Mouse (Mus musculus) cortical plate, adult 2 months (tissue): Measurements from ENCODE around the gene Art4. TPM values are rescaled to one million over a fixed set of nuclear protein-coding genes. Genes with fewer than 3 reads are reported as not detected.

Source experiments
- H3K27ac ChIP-seq: fragments of 200-500 bp; 2 replicates; pipeline ENCODE4 v1.5.1; 2012; ENCODE audit warnings: low read length, control low read depth, inconsistent platforms; ENCODE audit not compliant: insufficient read depth
- H3K4me1 ChIP-seq: fragments of 200-500 bp; 2 replicates; pipeline ENCODE4 v1.6.1; 2011; ENCODE audit warnings: low read length; ENCODE audit not compliant: control insufficient read depth, insufficient read depth
- H3K4me3 ChIP-seq: fragments of 200-500 bp; 2 replicates; pipeline ENCODE4 v1.5.1; 2011; ENCODE audit warnings: mild to moderate bottlenecking, low read length, control low read depth; ENCODE audit not compliant: insufficient read depth
- CTCF ChIP-seq: fragments of 200-500 bp; IDR thresholded peaks from 2 replicates; pipeline ENCODE4 v1.5.1; 2011; ENCODE audit warnings: mild to moderate bottlenecking, control low read depth, low read length; ENCODE audit not compliant: insufficient read depth; ENCODE audit errors: extremely low read depth
- POLR2A ChIP-seq: fragments of 200-500 bp; IDR thresholded peaks from 2 replicates; pipeline ENCODE4 v1.6.1; 2011; ENCODE audit warnings: mild to moderate bottlenecking, low read length, control low read depth; ENCODE audit not compliant: insufficient read depth; ENCODE audit errors: extremely low read depth
- polyA plus RNA-seq: library from polyadenylated mRNA; depleted of rRNA; stranded (reverse); fragments of >200 nt; gene quantifications from 2 replicates; pipeline ENCODE4 v1.2.3, GENCODE M21; 2012; rRNA removed

Gene Art4
- polyA plus RNA-seq, 1 experiment = 0.06 TPM

- no peak overlapping the region; the same call in 1 of the 2 replicates for H3K27ac ChIP-seq
- peak overlapping the region; percentile 88; the same call in 1 of the 2 replicates for H3K4me3 ChIP-seq
- TF ChIP-seq CTCF (no peak), POLR2A (no peak)
- H3K4me1 ChIP-seq = no peaks in the 10 kb centered on the region
These were observed 52.7 kb downstream of the Art4 start for GRCm38 (mm10) chr6:136804705-136805408.

DNA sequence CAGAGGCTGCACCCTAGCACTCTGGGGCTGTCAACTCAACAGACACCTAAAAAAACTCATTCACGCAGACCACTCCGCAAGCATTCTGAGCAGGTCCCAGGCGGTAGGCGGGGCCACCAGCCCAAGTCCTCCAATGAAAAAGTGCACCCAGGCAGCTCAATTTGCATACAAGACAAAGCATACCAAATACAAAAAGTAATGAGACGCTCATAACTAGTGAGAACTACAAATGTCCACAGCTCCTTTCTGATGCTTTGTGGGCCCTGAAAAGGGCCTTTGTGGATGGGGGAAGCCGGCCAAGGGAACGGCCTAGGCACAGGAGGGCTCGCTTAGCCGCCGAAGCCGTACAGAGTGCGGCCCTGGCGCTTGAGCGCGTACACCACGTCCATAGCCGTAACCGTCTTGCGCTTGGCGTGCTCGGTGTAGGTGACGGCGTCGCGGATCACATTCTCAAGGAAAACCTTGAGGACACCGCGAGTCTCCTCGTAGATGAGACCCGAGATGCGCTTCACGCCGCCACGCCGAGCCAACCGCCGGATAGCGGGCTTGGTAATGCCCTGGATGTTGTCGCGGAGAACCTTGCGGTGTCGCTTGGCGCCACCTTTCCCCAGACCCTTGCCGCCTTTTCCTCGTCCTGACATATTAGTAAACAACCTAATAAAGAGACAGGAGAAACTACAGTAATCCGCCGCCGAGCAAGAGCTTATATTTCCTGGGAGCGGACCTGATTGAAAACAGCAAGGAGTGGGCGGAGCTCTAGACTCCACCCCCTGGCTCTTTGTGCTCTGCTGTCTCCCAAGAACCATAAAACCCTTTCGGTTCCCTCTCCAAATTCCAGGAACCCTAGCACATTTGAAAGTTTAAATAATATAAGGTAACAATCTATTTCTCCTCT, 53.5 kb downstream of the Art4 start, which contains the start of gene Hist4h4:
TSS of gene Hist4h4 (minus strand) at position 677 of the 895 bp plus-strand sequence.
- no peak for TF ChIP-seq CTCF
- TF ChIP-seq POLR2A = peak; percentile 99
- Histone ChIP-seq H3K27ac (peak within 1 kb of the TSS; percentile 99), H3K4me3 (peak within 1 kb of the TSS; percentile 88), H3K4me1 (no peaks in the 10 kb centered on the region)

- no peaks in the 10 kb centered on the region for H3K4me1 ChIP-seq
- peak overlapping the region; percentile 88 for H3K4me3 ChIP-seq
- no peak for TF ChIP-seq POLR2A
- no peak for TF ChIP-seq CTCF
- H3K27ac ChIP-seq = no peak overlapping the region
These were observed 54.3 kb downstream of the Art4 start for GRCm38 (mm10) chr6:136803093-136803738.

DNA sequence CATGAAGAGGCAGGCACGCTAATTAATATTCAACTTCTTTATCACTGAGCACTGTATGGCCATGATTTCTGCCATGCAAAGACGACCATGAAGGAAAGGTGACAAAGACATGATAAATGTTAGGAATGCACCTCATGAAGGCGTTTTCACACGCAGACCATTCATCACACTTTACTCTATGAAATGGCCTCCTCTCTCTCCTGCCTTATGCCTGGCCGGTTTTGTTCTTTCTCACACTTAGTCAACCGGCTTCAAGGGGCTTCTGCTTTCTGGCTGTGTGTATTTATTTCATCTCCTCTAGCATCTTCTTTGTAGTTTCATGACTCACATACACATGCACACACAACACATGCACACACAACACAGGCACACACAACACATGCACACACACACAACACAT, 56.3 kb downstream of the Art4 start:
- Histone ChIP-seq H3K27ac (no peak overlapping the region), H3K4me1 (no peaks in the 10 kb centered on the region), H3K4me3 (no peak overlapping the region)
- TF ChIP-seq CTCF = no peak
- TF ChIP-seq POLR2A = no peak

DNA sequence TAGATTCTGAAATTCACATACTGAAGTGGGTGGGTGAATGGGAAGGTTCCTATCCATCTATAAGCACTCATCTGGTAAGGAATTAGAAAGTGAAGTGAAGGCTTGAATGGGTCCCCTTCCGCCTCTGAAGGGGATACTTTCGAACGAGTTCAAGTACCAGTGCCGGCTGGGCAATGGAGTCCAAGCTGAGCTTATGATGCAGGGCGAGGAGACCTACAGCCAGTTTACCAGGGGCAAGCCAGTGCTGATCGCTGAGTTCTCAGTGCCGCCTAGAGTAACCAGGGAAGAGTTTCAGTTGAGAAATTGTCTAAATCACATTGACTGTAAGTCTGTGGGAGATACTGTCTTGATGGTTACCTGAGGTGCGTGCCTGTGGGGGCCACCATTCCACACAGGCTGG, 56.8 kb downstream of the Art4 start:
- no peak overlapping the region for H3K27ac ChIP-seq
- no peaks in the 10 kb centered on the region for H3K4me1 ChIP-seq
- no peak overlapping the region for H3K4me3 ChIP-seq
- TF ChIP-seq CTCF (no peak), POLR2A (no peak)

Other genes starting within 250 kb of the Art4 start
- 0.17 and 0.19 TPM in 2 replicates for gene Plbd1, start 195.8 kb downstream of the Art4 start, polyA plus RNA-seq
- gene Gucy2c, start 76.0 kb downstream of the Art4 start, polyA plus RNA-seq = 0.11 and 0.15 TPM in 2 replicates
- gene Hist4h4, start 53.3 kb downstream of the Art4 start, polyA plus RNA-seq = 0.51 and 1.1 TPM in 2 replicates
- gene H2afj, start 49.5 kb downstream of the Art4 start, polyA plus RNA-seq = 135 and 139 TPM in 2 replicates
- gene BC049715, start 30.1 kb downstream of the Art4 start, polyA plus RNA-seq = 1.0 and 1.4 TPM in 2 replicates
- 59.7 and 64.0 TPM in 2 replicates for gene Wbp11, start 29.5 kb downstream of the Art4 start, polyA plus RNA-seq
- gene Smco3, start 22.3 kb downstream of the Art4 start, polyA plus RNA-seq = 6.5 and 8.7 TPM in 2 replicates
- 152 and 207 TPM in 2 replicates for gene Mgp, start 18.1 kb upstream of the Art4 start, polyA plus RNA-seq
- 0.21 and 0.25 TPM in 2 replicates for gene Erp27, start 64.4 kb upstream of the Art4 start, polyA plus RNA-seq
- 0.46 and 0.93 TPM in 2 replicates for gene Pde6h, start 66.1 kb upstream of the Art4 start, polyA plus RNA-seq
- 23.5 and 25.7 TPM in 2 replicates for gene Arhgdib, start 84.2 kb upstream of the Art4 start, polyA plus RNA-seq